Mouse (Mus musculus): ENCODE results near the gene Atg5. TPM values are rescaled to one million over a fixed set of nuclear protein-coding genes. Genes with fewer than 3 reads are reported as not detected.
A peak's percentile ranks its signal among the peaks of the same experiment; 100 is the strongest.

The Atg5 gene
- polyA plus RNA-seq, 1 experiment from 2014 or later, result 53.2 TPM

MicroRNAs within 50 kb of the gene (microRNA counts, 519-probe panel; counts per million panel counts)
- microRNA mmu-miR-1929, result 188 counts per million, percentile 57 among the panel's probes with 10 or more counts

Small RNA genes lying within 50 kb of the gene (microRNA-seq; reads per million reads assigned to microRNA genes)
- 4.0 reads per million, percentile 8 among the genes with 10 or more reads in this experiment for gene Mir1929

Other genes with a start within 250 kb of the Atg5 start
- 0.78 and 0.83 TPM in 2 replicates for gene Crybg1, start 119.5 kb upstream of the Atg5 start, polyA plus RNA-seq (2016; fragmentation: Nextera tagmentation; extraction: Ambion mirVana)

Measured in embryonic facial prominence, embryonic 10.5 days (tissue).